Comparison of ENCODE assay signal across 27 mouse cellular contexts in genomic region chr2:160515621-160516020, GRCm38 (mm10).
"Had no signal": no experiment of that assay in that cellular context is flagged by ENCODE, and none has a peak within 500 bp of the region (broad histone marks: within the 10 kb centered on the region; RNA-seq: fewer than 3 reads in every experiment).

No protein-coding gene starts in this region.

- H3K4me2 ChIP-seq: heart, embryonic 12.5 days; hindbrain, embryonic 12.5 days; hindbrain, embryonic 14.5 days; intestine, embryonic 15.5 days; limb, embryonic 13.5 days; limb, embryonic 15.5 days; liver, embryonic 12.5 days had no signal

- H3K36me3 ChIP-seq: heart, embryonic 10.5 days; heart, embryonic 12.5 days; hindbrain, embryonic 10.5 days; hindbrain, embryonic 12.5 days; intestine, embryonic 15.5 days; limb, embryonic 13.5 days; limb, embryonic 15.5 days; liver, embryonic 12.5 days had no signal

- H3K4me1 ChIP-seq: intestine, embryonic 15.5 days; limb, embryonic 13.5 days; liver, embryonic 12.5 days had no signal

- ATAC-seq: hindbrain, embryonic 16.5 days; inflammation-experienced regulatory T-cells, adult 6 months; intestine, embryonic 15.5 days; intestine, postnatal 0 days; liver, embryonic 12.5 days had no signal

- H3K27me3 ChIP-seq: limb, embryonic 15.5 days had no signal

- H3K27ac ChIP-seq: gastrocnemius, adult 2 months; heart, embryonic 10.5 days; hindbrain, embryonic 10.5 days; hindbrain, embryonic 12.5 days; hindbrain, embryonic 14.5 days; intestine, embryonic 15.5 days; layer of hippocampus, adult 2 months; left cerebral cortex, adult 2 months; limb, embryonic 13.5 days; limb, embryonic 15.5 days; liver, embryonic 12.5 days; liver, embryonic 14.5 days had no signal

- H3K9me3 ChIP-seq: heart, embryonic 10.5 days; heart, embryonic 12.5 days; hindbrain, embryonic 10.5 days; hindbrain, embryonic 12.5 days; intestine, embryonic 15.5 days; limb, embryonic 13.5 days; limb, embryonic 15.5 days; liver, embryonic 12.5 days had no signal

- H3K9ac ChIP-seq: heart, embryonic 12.5 days; hindbrain, embryonic 12.5 days; hindbrain, embryonic 14.5 days; intestine, embryonic 15.5 days; limb, embryonic 13.5 days; limb, embryonic 15.5 days; liver, embryonic 12.5 days; liver, embryonic 14.5 days had no signal

- H3K4me3 ChIP-seq: gastrocnemius, adult 2 months; heart, embryonic 10.5 days; heart, embryonic 12.5 days; hindbrain, embryonic 10.5 days; hindbrain, embryonic 12.5 days; intestine, embryonic 15.5 days; layer of hippocampus, adult 2 months; left cerebral cortex, adult 2 months; limb, embryonic 13.5 days; limb, embryonic 15.5 days; liver, embryonic 12.5 days had no signal

- DNase-seq: gastrocnemius, adult 2 months; gastrocnemius, postnatal 10 days; gastrocnemius, postnatal 25 days; heart, adult 18-20 months; heart, postnatal 10 days; heart, postnatal 4 days; kidney, adult 18-20 months; kidney, adult 8-10 months; kidney, postnatal 10 days; kidney, postnatal 25 days; kidney, postnatal 4 days; left cerebral cortex, postnatal 4 days had no signal
